24 mouse cellular contexts compared by ENCODE assay signal in genomic region chr15:82177743-82178290, GRCm38 (mm10). TPM values are rescaled to one million over a fixed set of nuclear protein-coding genes. Genes with fewer than 3 reads are reported as not detected.
"Had no signal": no experiment of that assay in that cellular context is flagged by ENCODE, and none has a peak within 500 bp of the region (broad histone marks: within the 10 kb centered on the region; RNA-seq: fewer than 3 reads in every experiment).

No protein-coding gene starts in this region.

- ATAC-seq: liver, embryonic 12.5 days; midbrain, embryonic 13.5 days; midbrain, embryonic 16.5 days had no signal

- H3K4me3 ChIP-seq: kidney, embryonic 15.5 days; limb, embryonic 10.5 days; limb, embryonic 13.5 days; liver, embryonic 12.5 days; liver, embryonic 15.5 days; lung, embryonic 15.5 days; megakaryocyte, embryonic 14.5 days; midbrain, embryonic 10.5 days; midbrain, embryonic 13.5 days; myocyte; stomach, embryonic 15.5 days had no signal

- H3K4me2 ChIP-seq: kidney, embryonic 15.5 days; limb, embryonic 13.5 days; liver, embryonic 12.5 days; liver, embryonic 15.5 days; lung, embryonic 15.5 days; midbrain, embryonic 13.5 days; stomach, embryonic 15.5 days had no signal

- H3K27me3 ChIP-seq: kidney, embryonic 15.5 days; limb, embryonic 13.5 days; liver, embryonic 12.5 days; liver, embryonic 15.5 days; lung, embryonic 15.5 days; megakaryocyte, embryonic 14.5 days; midbrain, embryonic 13.5 days; stomach, embryonic 15.5 days had no signal

- H3K4me1 ChIP-seq: limb, embryonic 10.5 days; limb, embryonic 13.5 days; lung, embryonic 15.5 days; midbrain, embryonic 10.5 days; midbrain, embryonic 13.5 days; stomach, embryonic 15.5 days had no signal

- H3K9me3 ChIP-seq: kidney, embryonic 15.5 days; lung, embryonic 15.5 days; stomach, embryonic 15.5 days had no signal

- DNase-seq: kidney, adult 8-10 months; kidney, postnatal 10 days; kidney, postnatal 36 days; liver; lung, adult 18-20 months; lung, postnatal 10 days; lung, postnatal 36 days; retina, postnatal 1 day; right cerebral cortex, postnatal 25 days; spleen, adult 18-20 months; thymus, postnatal 25 days had no signal

- H3K9ac ChIP-seq: kidney, embryonic 15.5 days; limb, embryonic 13.5 days; liver, embryonic 12.5 days; liver, embryonic 15.5 days; lung, embryonic 15.5 days; midbrain, embryonic 13.5 days; stomach, embryonic 15.5 days had no signal

- H3K27ac ChIP-seq: kidney, embryonic 15.5 days; limb, embryonic 10.5 days; limb, embryonic 13.5 days; liver, embryonic 12.5 days; liver, embryonic 15.5 days; lung, embryonic 15.5 days; midbrain, embryonic 10.5 days; midbrain, embryonic 13.5 days; stomach, embryonic 15.5 days had no signal

RNA-seq across cellular contexts. Expression of gene Shisa8, which starts 34.8 kb away (rescaled TPM):
- total RNA-seq: monocyte, adult 5-6 weeks had no signal
- polyA plus RNA-seq: limb, embryonic 10.5 days had no signal

RNA-seq across cellular contexts. Expression of gene Tnfrsf13c, which starts 46.4 kb away (rescaled TPM):
- polyA plus RNA-seq: midbrain, embryonic 13.5 days had no signal
